Mouse (Mus musculus): ENCODE results near the gene Smim1. TPM values are rescaled to one million over a fixed set of nuclear protein-coding genes. Genes with fewer than 3 reads are reported as not detected.

Smim1 gene
- polyA plus RNA-seq, 1 experiment, result 9.5 TPM

GRCm38 (mm10) chr4:154007759-154008158, 18.3 kb downstream of the Smim1 start:
- Histone ChIP-seq H3K36me3 (ENCODE audit: control insufficient read depth, insufficient read depth) (no peaks in the 10 kb centered on the region), H3K4me3 (no peak overlapping the region), H3K4me2 (ENCODE audit: low read depth) (no peak overlapping the region), H3K27me3 (ENCODE audit: control insufficient read depth, insufficient read depth, insufficient read length) (no peaks in the 10 kb centered on the region), H3ac (ENCODE audit: control insufficient read depth, insufficient read length) (no peak overlapping the region), H3K79me2 (ENCODE audit: control insufficient read depth, insufficient read depth) (peaks cover 8% of the 10 kb centered on the region)
- TF ChIP-seq TCF3 (IDR thresholded peaks at IDR 0.05; ENCODE audit: insufficient read length, low read depth) (no peak), POLR2AphosphoS2 (IDR thresholded peaks at IDR 0.05; ENCODE audit: insufficient read length, low read depth) (peak; percentile 19)

- Histone ChIP-seq H3K79me2 (ENCODE audit: control insufficient read depth, insufficient read depth) (no peaks in the 10 kb centered on the region), H3ac (ENCODE audit: control insufficient read depth, insufficient read length) (no peak overlapping the region), H3K4me3 (no peak overlapping the region), H3K36me3 (ENCODE audit: control insufficient read depth, insufficient read depth) (no peaks in the 10 kb centered on the region), H3K4me2 (ENCODE audit: low read depth) (no peak overlapping the region), H3K27me3 (ENCODE audit: control insufficient read depth, insufficient read depth, insufficient read length) (no peaks in the 10 kb centered on the region)
- no peak for TF ChIP-seq E2F4 (IDR thresholded peaks at IDR 0.05; ENCODE audit: insufficient read depth)
- TF ChIP-seq TCF3 (IDR thresholded peaks at IDR 0.05; ENCODE audit: insufficient read length, low read depth), result peak; percentile 96
- peak; percentile 24 to 95 (median 32) for TF ChIP-seq MYOD1 (IDR thresholded peaks at IDR 0.05; ENCODE audit: control insufficient read depth in 1 of 3, insufficient read length in 2 of 3, low read depth in 2 of 3)
- no peak for TF ChIP-seq MAX (IDR thresholded peaks at IDR 0.05; ENCODE audit: low read depth)
- peak; percentile 69 for TF ChIP-seq TCF12 (IDR thresholded peaks at IDR 0.05; ENCODE audit: insufficient read depth, poor library complexity, severe bottlenecking)
- no peak for TF ChIP-seq POLR2AphosphoS2 (IDR thresholded peaks at IDR 0.05; ENCODE audit: insufficient read length, low read depth)
- TF ChIP-seq MYOG (IDR thresholded peaks at IDR 0.05; ENCODE audit: control insufficient read depth in 1 of 3, insufficient read depth in 1 of 3, insufficient read length in 2 of 3, low read depth in 2 of 3), result peak; percentile 54 to 97 (median 75)
Measured at GRCm38 (mm10) chr4:154006264-154006663, 19.8 kb downstream of the Smim1 start.

- TF ChIP-seq REST (IDR thresholded peaks at IDR 0.05; ENCODE audit: insufficient read depth, insufficient read length) (no peak), MYOD1 (IDR thresholded peaks at IDR 0.05; ENCODE audit: control insufficient read depth in 1 of 3, insufficient read length in 2 of 3, low read depth in 2 of 3) (peak; percentile 85 to 99 (median 97)), MAX (IDR thresholded peaks at IDR 0.05; ENCODE audit: low read depth) (no peak), CEBPB (IDR thresholded peaks at IDR 0.05; ENCODE audit: insufficient read depth, poor library complexity, severe bottlenecking) (no peak), E2F4 (IDR thresholded peaks at IDR 0.05; ENCODE audit: insufficient read depth) (no peak), POLR2AphosphoS2 (IDR thresholded peaks at IDR 0.05; ENCODE audit: insufficient read length, low read depth) (peak; percentile 30), TCF3 (IDR thresholded peaks at IDR 0.05; ENCODE audit: insufficient read length, low read depth) (peak; percentile 99), MYOG (IDR thresholded peaks at IDR 0.05; ENCODE audit: control insufficient read depth in 1 of 3, insufficient read depth in 1 of 3, insufficient read length in 2 of 3, low read depth in 2 of 3) (peak; percentile 93 to 99 (median 99)), SRF (IDR thresholded peaks at IDR 0.05; ENCODE audit: control insufficient read depth, insufficient read length, low read depth) (no peak), TCF12 (IDR thresholded peaks at IDR 0.05; ENCODE audit: insufficient read depth, poor library complexity, severe bottlenecking) (peak; percentile 89), POLR2A (IDR thresholded peaks at IDR 0.05; ENCODE audit: insufficient read length, low read depth) (no peak), USF1 (IDR thresholded peaks at IDR 0.05; ENCODE audit: low read depth) (no peak)
- no peaks in the 10 kb centered on the region for H3K79me2 ChIP-seq (ENCODE audit: control insufficient read depth, insufficient read depth)
- no peak overlapping the region for H3ac ChIP-seq (ENCODE audit: control insufficient read depth, insufficient read length)
- H3K27me3 ChIP-seq (ENCODE audit: control insufficient read depth, insufficient read depth, insufficient read length), result no peaks in the 10 kb centered on the region
- H3K4me3 ChIP-seq, result no peak overlapping the region
- no peaks in the 10 kb centered on the region for H3K36me3 ChIP-seq (ENCODE audit: control insufficient read depth, insufficient read depth)
- no peak overlapping the region for H3K4me2 ChIP-seq (ENCODE audit: low read depth)
Measured at GRCm38 (mm10) chr4:154005488-154005887, 20.5 kb downstream of the Smim1 start.

GRCm38 (mm10) chr4:153993505-153993904, 32.5 kb downstream of the Smim1 start:
- H3K4me2 ChIP-seq (ENCODE audit: low read depth), result no peak overlapping the region
- no peaks in the 10 kb centered on the region for H3K27me3 ChIP-seq (ENCODE audit: control insufficient read depth, insufficient read depth, insufficient read length)
- peaks cover 8% of the 10 kb centered on the region for H3K36me3 ChIP-seq (ENCODE audit: control insufficient read depth, insufficient read depth)
- H3K4me3 ChIP-seq, result no peak overlapping the region
- no peak for TF ChIP-seq USF1 (IDR thresholded peaks at IDR 0.05; ENCODE audit: low read depth)
- no peak for TF ChIP-seq MYOD1 (IDR thresholded peaks at IDR 0.05; ENCODE audit: control insufficient read depth in 1 of 3, insufficient read length in 2 of 3, low read depth in 2 of 3)
- no peak for TF ChIP-seq E2F4 (IDR thresholded peaks at IDR 0.05; ENCODE audit: insufficient read depth)
- no peak for TF ChIP-seq POLR2AphosphoS2 (IDR thresholded peaks at IDR 0.05; ENCODE audit: insufficient read length, low read depth)
- TF ChIP-seq REST (IDR thresholded peaks at IDR 0.05; ENCODE audit: insufficient read depth, insufficient read length), result no peak
- TF ChIP-seq MYOG (IDR thresholded peaks at IDR 0.05; ENCODE audit: control insufficient read depth in 1 of 3, insufficient read depth in 1 of 3, insufficient read length in 2 of 3, low read depth in 2 of 3), result no peak
- TF ChIP-seq CEBPB (IDR thresholded peaks at IDR 0.05; ENCODE audit: insufficient read depth, poor library complexity, severe bottlenecking), result no peak
- TF ChIP-seq TCF12 (IDR thresholded peaks at IDR 0.05; ENCODE audit: insufficient read depth, poor library complexity, severe bottlenecking), result no peak
- TF ChIP-seq SRF (IDR thresholded peaks at IDR 0.05; ENCODE audit: control insufficient read depth, insufficient read length, low read depth), result no peak
- no peak for TF ChIP-seq MAX (IDR thresholded peaks at IDR 0.05; ENCODE audit: low read depth)
- TF ChIP-seq POLR2A (IDR thresholded peaks at IDR 0.05; ENCODE audit: insufficient read length, low read depth), result no peak
- TF ChIP-seq TCF3 (IDR thresholded peaks at IDR 0.05; ENCODE audit: insufficient read length, low read depth), result no peak
- H3K79me2 ChIP-seq (ENCODE audit: control insufficient read depth, insufficient read depth), result no peaks in the 10 kb centered on the region
- no peak overlapping the region for H3ac ChIP-seq (ENCODE audit: control insufficient read depth, insufficient read length)

- no peak overlapping the region for H3K4me2 ChIP-seq (ENCODE audit: low read depth)
- H3ac ChIP-seq (ENCODE audit: control insufficient read depth, insufficient read length), result no peak overlapping the region
- H3K27me3 ChIP-seq (ENCODE audit: control insufficient read depth, insufficient read depth, insufficient read length), result no peaks in the 10 kb centered on the region
- TF ChIP-seq E2F4 (IDR thresholded peaks at IDR 0.05; ENCODE audit: insufficient read depth) (no peak), TCF12 (IDR thresholded peaks at IDR 0.05; ENCODE audit: insufficient read depth, poor library complexity, severe bottlenecking) (no peak), USF1 (IDR thresholded peaks at IDR 0.05; ENCODE audit: low read depth) (no peak), MYOD1 (IDR thresholded peaks at IDR 0.05; ENCODE audit: control insufficient read depth in 1 of 3, insufficient read length in 2 of 3, low read depth in 2 of 3) (no peak), CEBPB (IDR thresholded peaks at IDR 0.05; ENCODE audit: insufficient read depth, poor library complexity, severe bottlenecking) (no peak)
- peaks cover 7% of the 10 kb centered on the region for H3K36me3 ChIP-seq (ENCODE audit: control insufficient read depth, insufficient read depth)
- no peaks in the 10 kb centered on the region for H3K79me2 ChIP-seq (ENCODE audit: control insufficient read depth, insufficient read depth)
- H3K4me3 ChIP-seq, result no peak overlapping the region
Measured at GRCm38 (mm10) chr4:153992715-153993114, 33.3 kb downstream of the Smim1 start.
